Mouse (Mus musculus): ENCODE data around the gene AL732309.1.

DNA sequence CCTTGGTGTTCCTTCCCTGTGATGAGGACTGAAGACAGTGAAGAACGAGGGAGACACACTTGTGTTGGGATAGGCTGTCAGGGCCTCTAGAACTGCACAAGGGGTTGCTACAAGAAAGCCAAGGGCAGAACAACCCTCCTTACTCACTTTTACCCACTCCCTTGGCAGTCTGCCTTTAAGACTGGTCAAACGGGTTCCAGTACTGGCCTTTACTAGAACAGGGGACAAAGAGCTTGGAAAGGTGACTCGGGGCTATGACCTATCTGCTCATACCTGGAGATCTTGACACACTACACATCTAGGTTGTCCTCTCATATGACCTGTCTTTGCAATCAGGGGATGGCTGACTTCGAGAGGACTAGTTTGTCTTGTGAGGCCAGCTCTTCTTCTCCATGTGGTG lies 9.1 kb downstream of the AL732309.1 start:
- TF ChIP-seq POLR2A (IDR thresholded peaks at IDR 0.05; ENCODE audit: control insufficient read depth, low read depth, low read length) = no peak
- no peak for TF ChIP-seq CTCF (IDR thresholded peaks at IDR 0.05; ENCODE audit: control insufficient read depth, insufficient read depth, insufficient replicate concordance, low read depth, low read length)

Data from testis, adult 2 months (tissue).